Mouse (Mus musculus): ENCODE results near the gene Pkd1l1. TPM values are rescaled to one million over a fixed set of nuclear protein-coding genes. Genes with fewer than 3 reads are reported as not detected.

Pkd1l1 gene
- polyA plus RNA-seq, 1 experiment from 2014 or later = 0.19 TPM

DNA sequence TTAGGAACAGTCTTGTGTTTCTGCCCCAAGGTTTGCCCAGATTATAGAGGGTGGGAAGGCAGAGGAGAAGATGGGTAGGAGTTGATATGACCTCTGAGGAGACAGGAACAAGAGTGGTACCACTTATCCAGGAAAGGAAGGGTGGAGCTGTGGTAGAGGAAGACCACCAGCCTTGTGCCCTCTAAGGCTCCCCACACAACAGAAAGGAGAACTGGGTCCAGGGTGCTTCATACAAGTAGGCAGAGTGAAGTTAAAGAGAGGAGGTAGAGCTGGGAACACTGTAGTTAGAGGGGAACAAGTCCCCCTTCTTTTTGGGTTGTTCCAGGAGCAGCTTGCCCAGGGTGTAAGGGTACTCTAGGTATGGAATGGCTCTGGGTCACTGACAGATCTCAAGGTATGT is 125.0 kb downstream of the Pkd1l1 start:
- TF ChIP-seq CTCF (IDR thresholded peaks at IDR 0.05; ENCODE audit: low read depth) (no peak), EP300 (optimal IDR thresholded peaks at IDR 0.05) (no peak)
- DNase-seq (ENCODE audit: low spot score) (no peak), ATAC-seq (ENCODE audit: low FRiP score, low TSS enrichment) (no peak)
- H3K4me2 ChIP-seq (replicated peaks; ENCODE audit: low read depth) = no peak overlapping the region
- H3K27ac ChIP-seq (replicated peaks) = no peak overlapping the region
- no peaks in the 10 kb centered on the region for H3K36me3 ChIP-seq (ENCODE audit: control insufficient read depth, insufficient read depth, low read length)
- no peak overlapping the region for H3K4me3 ChIP-seq (ENCODE audit: low read depth, low read length)
- no peaks in the 10 kb centered on the region for H3K4me1 ChIP-seq (replicated peaks; ENCODE audit: control insufficient read depth, insufficient read depth)
- no peak overlapping the region for H3K9ac ChIP-seq (ENCODE audit: low read length)
- no peaks in the 10 kb centered on the region for H3K27me3 ChIP-seq (ENCODE audit: control insufficient read depth, insufficient read depth, low read length)
- H3K9me3 ChIP-seq (ENCODE audit: control insufficient read depth, low read length) = no peaks in the 10 kb centered on the region

DNA sequence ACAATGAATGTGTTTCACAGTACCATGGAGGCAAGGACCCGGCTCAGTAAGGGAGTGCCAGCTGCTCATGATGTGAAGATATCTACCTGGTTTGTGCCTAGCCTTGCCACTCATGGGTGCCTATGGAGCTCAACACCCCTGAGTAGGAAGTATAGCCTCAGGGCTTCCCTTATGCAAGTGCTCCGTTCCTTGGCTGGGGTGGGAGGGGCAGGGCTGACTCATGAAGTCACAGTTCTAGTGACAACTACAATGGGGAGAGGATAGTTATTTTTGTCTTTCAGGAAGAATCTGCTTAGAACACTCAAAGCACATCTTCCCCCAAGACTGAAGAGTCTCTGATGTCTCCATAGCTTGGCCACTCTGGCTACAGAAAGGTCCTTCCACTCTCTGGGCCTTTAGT is 125.4 kb downstream of the Pkd1l1 start:
- Histone ChIP-seq H3K27me3 (ENCODE audit: control insufficient read depth, insufficient read depth, low read length) (no peaks in the 10 kb centered on the region), H3K4me3 (ENCODE audit: low read depth, low read length) (no peak overlapping the region), H3K9ac (ENCODE audit: low read length) (no peak overlapping the region), H3K27ac (replicated peaks) (no peak overlapping the region), H3K4me2 (replicated peaks; ENCODE audit: low read depth) (no peak overlapping the region), H3K9me3 (ENCODE audit: control insufficient read depth, low read length) (no peaks in the 10 kb centered on the region), H3K4me1 (replicated peaks; ENCODE audit: control insufficient read depth, insufficient read depth) (no peaks in the 10 kb centered on the region), H3K36me3 (ENCODE audit: control insufficient read depth, insufficient read depth, low read length) (no peaks in the 10 kb centered on the region)
- WGBS = 80% methylated on average over 2 of the region's 2 CpGs
- DNase-seq (ENCODE audit: low spot score) (no peak), ATAC-seq (ENCODE audit: low FRiP score, low TSS enrichment) (no peak)
- TF ChIP-seq EP300 (optimal IDR thresholded peaks at IDR 0.05) (no peak), CTCF (IDR thresholded peaks at IDR 0.05; ENCODE audit: low read depth) (no peak)

DNA sequence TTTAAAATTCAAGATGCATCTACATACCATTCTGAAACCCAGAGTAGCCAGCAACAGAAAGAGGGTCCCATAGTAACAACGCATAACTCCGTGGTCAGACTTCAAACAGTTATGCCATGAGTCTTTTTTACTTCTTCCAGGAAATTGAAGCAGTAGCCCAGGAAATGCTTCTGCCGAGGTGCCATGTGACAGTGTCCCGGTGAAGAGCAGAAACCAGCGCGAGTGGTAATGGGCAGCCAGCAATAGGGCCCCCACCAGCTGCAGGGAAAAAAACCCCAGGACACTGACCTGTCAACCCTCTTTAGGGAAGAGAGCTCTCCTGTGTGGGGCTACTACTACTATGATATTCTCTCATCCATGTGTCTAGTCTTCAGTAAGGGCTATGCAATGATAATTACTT is 136.9 kb downstream of the Pkd1l1 start:
- Histone ChIP-seq H3K4me2 (replicated peaks; ENCODE audit: low read depth) (no peak overlapping the region), H3K27ac (replicated peaks) (no peak overlapping the region), H3K4me3 (ENCODE audit: low read depth, low read length) (no peak overlapping the region), H3K9me3 (ENCODE audit: control insufficient read depth, low read length) (no peaks in the 10 kb centered on the region), H3K9ac (ENCODE audit: low read length) (no peak overlapping the region), H3K27me3 (ENCODE audit: control insufficient read depth, insufficient read depth, low read length) (no peaks in the 10 kb centered on the region), H3K36me3 (ENCODE audit: control insufficient read depth, insufficient read depth, low read length) (no peaks in the 10 kb centered on the region), H3K4me1 (replicated peaks; ENCODE audit: control insufficient read depth, insufficient read depth) (no peaks in the 10 kb centered on the region)
- no peak for TF ChIP-seq EP300 (optimal IDR thresholded peaks at IDR 0.05)
- no peak for TF ChIP-seq CTCF (IDR thresholded peaks at IDR 0.05; ENCODE audit: low read depth)
- DNase-seq (ENCODE audit: low spot score) (no peak), ATAC-seq (ENCODE audit: low FRiP score, low TSS enrichment) (no peak)
- 95% methylated on average over 6 of the region's 6 CpGs for WGBS

DNA sequence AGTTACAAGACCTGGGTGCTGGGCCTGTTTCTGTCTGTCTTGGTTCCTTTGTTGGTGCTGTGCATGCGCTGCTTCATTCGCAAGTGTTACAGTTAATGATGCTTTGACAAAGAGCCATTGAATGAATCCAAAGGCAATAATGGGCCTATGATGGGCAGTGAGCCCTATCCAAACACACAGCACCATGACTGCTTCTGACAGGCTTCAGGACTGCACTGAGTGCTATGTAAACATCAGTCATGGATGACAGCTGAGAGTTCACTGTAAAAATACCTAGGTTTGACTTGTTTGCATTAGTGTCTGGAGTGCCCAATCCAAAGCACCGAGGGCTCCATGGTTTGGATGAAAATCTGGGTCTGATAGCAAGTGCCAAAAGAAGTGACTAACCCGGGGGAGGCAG is 138.9 kb downstream of the Pkd1l1 start:
- Histone ChIP-seq H3K9me3 (ENCODE audit: control insufficient read depth, low read length) (no peaks in the 10 kb centered on the region), H3K4me3 (ENCODE audit: low read depth, low read length) (no peak overlapping the region), H3K4me2 (replicated peaks; ENCODE audit: low read depth) (no peak overlapping the region), H3K9ac (ENCODE audit: low read length) (no peak overlapping the region), H3K4me1 (replicated peaks; ENCODE audit: control insufficient read depth, insufficient read depth) (no peaks in the 10 kb centered on the region), H3K27me3 (ENCODE audit: control insufficient read depth, insufficient read depth, low read length) (no peaks in the 10 kb centered on the region), H3K36me3 (ENCODE audit: control insufficient read depth, insufficient read depth, low read length) (no peaks in the 10 kb centered on the region), H3K27ac (replicated peaks) (no peak overlapping the region)
- 62% methylated on average over 4 of the region's 4 CpGs for WGBS
- DNase-seq (ENCODE audit: low spot score) (no peak), ATAC-seq (ENCODE audit: low FRiP score, low TSS enrichment) (no peak)
- TF ChIP-seq EP300 (optimal IDR thresholded peaks at IDR 0.05) (no peak), CTCF (IDR thresholded peaks at IDR 0.05; ENCODE audit: low read depth) (no peak)

DNA sequence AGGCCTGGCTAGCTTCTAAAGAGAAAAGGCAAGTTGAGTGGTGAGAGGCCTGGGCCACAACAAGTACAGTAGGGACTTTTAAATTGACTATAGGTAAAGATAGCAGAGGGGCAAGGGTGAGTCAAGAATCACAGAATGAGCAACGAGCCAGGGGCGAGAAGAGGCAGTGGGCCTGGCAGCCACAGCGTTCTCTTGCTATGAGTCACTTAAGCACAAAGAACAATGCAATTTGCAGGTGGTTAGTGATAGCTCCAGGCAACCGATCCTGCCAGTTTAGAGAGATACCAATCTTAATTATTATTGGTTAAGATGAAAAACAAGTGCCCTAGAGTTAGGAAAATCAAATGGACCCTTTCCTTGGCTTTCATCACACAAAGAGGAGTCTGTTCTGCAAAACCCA is 142.5 kb downstream of the Pkd1l1 start:
- ATAC-seq (ENCODE audit: low FRiP score, low TSS enrichment) (no peak), DNase-seq (ENCODE audit: low spot score) (no peak)
- Histone ChIP-seq H3K4me1 (replicated peaks; ENCODE audit: control insufficient read depth, insufficient read depth) (no peaks in the 10 kb centered on the region; the same call in 1 of the 2 replicates), H3K27ac (replicated peaks) (no peak overlapping the region), H3K9me3 (ENCODE audit: control insufficient read depth, low read length) (no peaks in the 10 kb centered on the region), H3K4me2 (replicated peaks; ENCODE audit: low read depth) (no peak overlapping the region), H3K27me3 (ENCODE audit: control insufficient read depth, insufficient read depth, low read length) (no peaks in the 10 kb centered on the region), H3K4me3 (ENCODE audit: low read depth, low read length) (no peak overlapping the region), H3K9ac (ENCODE audit: low read length) (no peak overlapping the region), H3K36me3 (ENCODE audit: control insufficient read depth, insufficient read depth, low read length) (no peaks in the 10 kb centered on the region)
- TF ChIP-seq CTCF (IDR thresholded peaks at IDR 0.05; ENCODE audit: low read depth) = no peak
- TF ChIP-seq EP300 (optimal IDR thresholded peaks at IDR 0.05) = no peak
- WGBS = 50% methylated on average over 4 of the region's 4 CpGs

DNA sequence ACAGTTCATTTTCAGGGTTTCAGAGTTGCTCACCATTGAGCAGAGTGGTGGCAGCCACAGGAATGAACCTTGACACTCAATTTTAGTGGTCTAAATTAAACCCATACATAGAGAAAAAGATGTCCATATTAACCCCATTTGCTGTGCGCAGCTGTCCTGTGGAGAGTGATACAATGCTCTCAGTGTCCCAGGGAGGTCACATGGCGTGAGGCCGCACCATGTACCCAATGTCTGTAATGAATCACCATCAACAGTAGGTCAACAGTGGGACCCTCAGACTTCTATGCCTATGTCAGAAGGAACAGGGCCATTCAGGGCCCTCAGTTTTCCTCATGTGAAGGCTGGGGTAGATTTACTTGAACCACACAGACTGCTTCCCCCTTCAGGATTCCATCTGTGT is 143.5 kb downstream of the Pkd1l1 start:
- TF ChIP-seq CTCF (IDR thresholded peaks at IDR 0.05; ENCODE audit: low read depth) = no peak
- no peak for TF ChIP-seq EP300 (optimal IDR thresholded peaks at IDR 0.05)
- Histone ChIP-seq H3K4me2 (replicated peaks; ENCODE audit: low read depth) (no peak overlapping the region), H3K9ac (ENCODE audit: low read length) (no peak overlapping the region), H3K36me3 (ENCODE audit: control insufficient read depth, insufficient read depth, low read length) (no peaks in the 10 kb centered on the region), H3K9me3 (ENCODE audit: control insufficient read depth, low read length) (no peaks in the 10 kb centered on the region), H3K4me3 (ENCODE audit: low read depth, low read length) (no peak overlapping the region), H3K27ac (replicated peaks) (no peak overlapping the region), H3K4me1 (replicated peaks; ENCODE audit: control insufficient read depth, insufficient read depth) (no peaks in the 10 kb centered on the region; the same call in 1 of the 2 replicates), H3K27me3 (ENCODE audit: control insufficient read depth, insufficient read depth, low read length) (no peaks in the 10 kb centered on the region)
- ATAC-seq (ENCODE audit: low FRiP score, low TSS enrichment) (no peak), DNase-seq (ENCODE audit: low spot score) (no peak)
- 90% methylated on average over 3 of the region's 3 CpGs for WGBS
